Mouse (Mus musculus) kidney, postnatal 14 days (tissue): ENCODE data around the gene Cdkal1.

ENCODE experiments used
- DNase-seq: peaks from one replicate; pipeline ENCODE4 v3.0.0; 2022; ENCODE audit warnings: mixed read lengths

The Cdkal1 gene

DNA sequence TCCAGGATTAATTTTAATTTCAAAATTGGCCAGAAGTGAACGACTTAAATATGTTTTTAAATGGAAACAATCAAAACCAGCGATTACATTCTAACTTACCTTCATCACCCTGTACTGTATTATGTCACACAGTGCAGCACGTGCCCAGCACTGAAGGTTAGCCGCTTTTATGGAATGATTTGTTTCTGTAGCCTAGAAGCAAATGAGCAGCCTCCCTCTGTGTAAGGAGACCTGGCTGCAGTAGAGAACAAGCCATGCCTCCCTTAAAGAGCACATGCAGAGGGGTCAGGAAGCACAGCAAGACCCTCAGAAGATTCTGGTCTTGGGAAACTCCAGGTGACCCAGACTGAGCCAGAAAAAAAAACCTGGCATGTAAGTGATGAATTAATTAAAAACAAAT lies 459.8 kb downstream of the Cdkal1 start:
- no peak for DNase-seq

- DNase-seq = no peak
These were observed 465.4 kb downstream of the Cdkal1 start for GRCm38 (mm10) chr13:29390025-29390424.

- no peak for DNase-seq
These were observed 466.6 kb downstream of the Cdkal1 start for GRCm38 (mm10) chr13:29388918-29389317.

DNA sequence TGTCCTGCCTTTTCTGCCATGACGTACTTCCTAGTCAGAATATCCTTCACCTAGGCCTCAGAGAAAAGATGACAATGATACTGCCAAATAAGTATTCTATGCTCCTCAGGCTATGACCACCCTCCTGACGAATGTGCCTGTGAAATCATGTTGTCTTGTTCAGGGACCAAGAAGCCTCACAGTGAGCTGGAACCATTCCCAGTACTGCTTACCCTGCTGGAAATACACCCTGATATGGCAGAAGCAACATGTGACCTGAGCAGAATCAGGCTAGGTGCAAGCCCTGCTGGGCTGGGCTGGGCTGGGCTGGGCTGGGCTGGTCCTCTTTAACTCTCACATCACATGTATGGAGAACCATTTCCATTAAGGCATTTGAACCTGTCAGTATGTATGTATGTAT lies 477.9 kb downstream of the Cdkal1 start:
- DNase-seq = no peak

GRCm38 (mm10) chr13:29371916-29372315 lies 483.6 kb downstream of the Cdkal1 start:
- peak; percentile 40 for DNase-seq

GRCm38 (mm10) chr13:29371466-29371771 lies 484.1 kb downstream of the Cdkal1 start:
- no peak for DNase-seq

- no peak for DNase-seq
These were observed 484.6 kb downstream of the Cdkal1 start for GRCm38 (mm10) chr13:29370731-29371465.

DNA sequence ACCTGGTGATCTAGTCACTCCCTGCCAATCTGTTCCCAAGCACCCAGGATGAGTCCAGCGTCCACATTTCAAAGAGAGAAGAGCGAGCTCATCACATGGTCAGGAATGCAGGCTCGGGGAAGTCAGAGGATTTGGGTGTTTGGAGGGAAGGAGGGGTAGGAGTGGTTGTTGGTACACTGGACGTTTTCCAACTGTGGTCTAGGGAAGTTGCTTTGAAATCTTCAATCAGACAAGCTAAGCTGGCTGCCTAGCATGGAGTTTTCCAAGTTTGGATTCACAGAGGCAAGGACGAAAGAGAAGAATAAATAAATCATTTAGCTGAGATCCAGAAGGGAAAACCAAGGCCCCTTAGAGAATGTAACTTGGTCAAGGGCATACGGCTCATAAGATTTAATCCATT lies 486.7 kb downstream of the Cdkal1 start:
- no peak for DNase-seq

GRCm38 (mm10) chr13:29364901-29365625 lies 490.4 kb downstream of the Cdkal1 start:
- DNase-seq = no peak

DNA sequence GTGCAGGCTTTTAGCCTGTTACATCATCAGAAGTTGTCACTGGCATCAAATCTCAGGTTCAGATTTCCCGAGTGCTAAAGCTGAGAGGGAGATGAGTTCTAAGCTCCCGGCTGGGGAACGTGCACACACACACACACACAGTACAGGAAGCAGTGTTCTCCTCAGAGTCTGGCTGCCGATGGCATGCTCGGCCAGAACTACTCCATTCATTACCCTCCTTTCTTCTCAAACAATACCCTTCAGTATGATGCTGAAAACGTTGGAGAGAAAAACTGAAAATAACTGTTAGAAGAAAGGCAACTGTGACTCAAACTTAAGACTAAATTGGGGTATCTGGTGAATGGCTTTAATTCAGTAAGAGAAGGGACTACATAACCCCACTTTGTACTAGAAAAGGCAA lies 491.5 kb downstream of the Cdkal1 start:
- DNase-seq = no peak

- no peak for DNase-seq
These were observed 493.6 kb downstream of the Cdkal1 start for GRCm38 (mm10) chr13:29361842-29362241.

DNA sequence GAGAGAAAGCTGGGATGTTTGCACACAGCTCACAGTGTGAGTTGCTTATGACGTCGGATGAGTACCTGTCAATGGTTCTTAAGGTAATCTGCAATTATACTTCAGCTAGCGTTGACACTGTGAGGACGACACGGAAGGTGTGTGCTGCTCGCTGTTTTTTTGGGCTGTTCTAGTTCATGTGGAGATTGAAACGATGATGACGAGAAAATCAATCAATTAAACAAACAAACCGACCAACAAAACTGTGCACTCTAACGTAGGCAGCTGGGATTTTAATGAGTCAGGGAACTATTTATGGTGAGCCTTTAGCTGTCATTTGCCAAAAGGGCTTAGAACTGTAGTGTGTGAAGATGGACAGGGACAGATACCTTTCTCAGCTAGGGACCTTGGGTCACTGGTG lies 494.6 kb downstream of the Cdkal1 start:
- DNase-seq = no peak

- peak; percentile 17 for DNase-seq
These were observed 496.1 kb downstream of the Cdkal1 start for GRCm38 (mm10) chr13:29359341-29359740.

- no peak for DNase-seq
These were observed 498.0 kb downstream of the Cdkal1 start for GRCm38 (mm10) chr13:29357483-29357882.

DNA sequence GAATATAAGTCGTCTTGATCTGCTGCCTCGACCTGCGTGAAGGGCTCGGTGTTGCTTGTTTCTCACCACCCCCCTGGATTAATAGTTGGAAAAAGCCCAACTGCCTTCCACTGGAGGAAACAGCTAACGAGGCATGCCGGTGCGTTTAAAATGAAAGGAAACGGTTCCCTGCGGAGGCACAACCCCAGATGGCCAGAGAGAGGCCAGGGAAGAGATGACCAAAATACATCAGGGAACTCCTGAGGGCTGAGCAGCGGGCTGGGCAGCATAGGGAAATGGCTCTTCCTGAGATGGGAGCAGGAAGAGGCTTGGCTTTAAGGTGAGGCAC lies 499.4 kb downstream of the Cdkal1 start:
- peak; percentile 59 for DNase-seq

- DNase-seq = peak; percentile 47
These were observed 499.9 kb downstream of the Cdkal1 start for GRCm38 (mm10) chr13:29355484-29356157.

DNA sequence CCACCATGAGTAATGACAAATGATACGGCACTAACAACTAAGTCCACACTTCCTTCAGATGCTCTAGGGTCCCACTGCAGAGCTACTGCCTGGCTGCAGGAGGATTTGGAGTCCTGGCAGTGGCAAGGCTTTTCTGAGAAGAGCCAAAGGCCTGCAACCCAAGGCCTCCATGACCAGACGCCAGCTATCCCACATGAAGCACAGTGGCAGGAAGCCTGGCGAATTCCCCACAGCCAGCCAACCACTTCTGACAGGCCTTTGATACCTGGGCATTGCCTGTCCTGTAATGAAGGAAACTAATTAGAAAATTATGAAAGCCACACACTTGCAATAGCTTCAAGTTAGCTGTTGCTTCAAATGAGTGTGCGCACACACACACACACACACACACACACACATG lies 500.5 kb downstream of the Cdkal1 start:
- DNase-seq = peak; percentile 21

DNA sequence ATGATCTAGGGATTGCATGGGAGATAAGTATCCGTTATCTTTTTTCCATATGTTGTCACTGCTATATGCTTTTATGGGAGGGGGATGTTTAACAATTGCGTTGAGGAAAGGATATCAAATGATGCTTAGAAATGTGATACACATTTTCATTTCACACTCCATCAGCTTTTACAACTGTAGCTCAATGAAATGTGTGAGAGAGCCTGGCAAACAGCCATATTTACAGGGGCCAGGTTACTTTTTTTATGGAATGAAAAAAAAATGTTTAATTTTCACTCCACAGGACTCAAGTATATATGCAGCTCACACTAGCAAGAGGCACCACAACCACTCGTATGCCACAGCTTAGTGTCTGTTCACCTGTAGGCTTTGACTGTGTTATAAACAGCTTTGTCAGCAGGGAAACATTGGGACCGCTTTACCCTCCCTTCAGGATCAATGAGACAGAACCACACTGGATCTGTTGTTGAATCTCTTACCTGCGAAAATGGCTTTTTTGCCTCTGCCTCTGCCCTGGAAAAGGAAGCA lies 501.5 kb downstream of the Cdkal1 start:
- DNase-seq = no peak

DNA sequence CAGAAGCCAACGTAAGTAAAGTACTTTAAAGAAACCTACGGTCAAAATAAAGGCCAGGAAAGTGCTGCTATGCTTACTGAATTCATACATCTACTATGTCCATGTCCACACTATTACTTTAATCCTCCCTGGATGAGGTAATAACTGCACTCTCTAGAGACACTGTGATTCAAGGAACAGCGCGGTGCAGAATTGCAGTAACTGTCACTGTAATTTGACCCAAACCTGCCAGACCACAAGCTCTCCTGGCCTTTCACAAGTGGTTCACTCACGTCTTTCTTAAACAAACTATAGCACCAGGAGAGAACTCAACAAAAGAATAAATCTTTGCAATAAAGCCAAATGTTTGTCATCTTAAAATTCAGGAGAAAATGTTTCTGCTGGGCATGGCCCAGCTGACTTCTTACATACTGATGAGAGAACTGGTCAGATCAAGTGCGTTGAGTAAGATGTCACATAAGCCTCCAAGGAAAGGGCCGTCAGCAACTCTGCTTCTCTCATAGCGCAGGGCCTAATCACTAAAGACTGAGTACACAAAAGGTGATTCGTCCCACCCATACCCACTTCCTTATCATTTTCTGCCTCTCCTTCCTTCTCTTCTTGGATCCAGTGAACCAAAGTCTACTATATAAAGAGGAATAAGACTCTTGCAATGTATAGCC lies 504.3 kb downstream of the Cdkal1 start:
- DNase-seq = no peak

DNA sequence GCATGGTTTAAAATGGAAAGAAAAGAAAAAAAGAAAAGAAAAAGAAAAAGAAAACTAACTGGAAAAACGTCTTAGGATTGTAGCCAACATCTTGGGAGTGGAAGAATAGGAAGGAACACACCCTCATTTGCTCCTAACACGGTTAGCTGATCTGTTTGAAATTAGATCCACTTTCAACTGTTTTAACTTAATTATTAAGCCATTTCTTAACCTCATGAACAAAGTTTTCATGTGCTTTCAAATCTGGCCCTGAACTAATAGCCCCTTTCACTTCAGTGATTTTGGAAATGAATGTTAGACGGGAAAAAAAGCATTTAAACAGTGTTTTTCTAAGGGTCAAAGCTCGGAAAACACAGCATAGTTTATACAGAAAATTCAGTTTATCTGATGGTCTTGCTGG lies 505.5 kb downstream of the Cdkal1 start:
- no peak for DNase-seq

GRCm38 (mm10) chr13:29349386-29349961 lies 506.0 kb downstream of the Cdkal1 start:
- no peak for DNase-seq

- no peak for DNase-seq
These were observed 507.1 kb downstream of the Cdkal1 start for GRCm38 (mm10) chr13:29348331-29348730.
